Mouse (Mus musculus): Measurements from ENCODE around the gene 2510009E07Rik. TPM values are rescaled to one million over a fixed set of nuclear protein-coding genes. Genes with fewer than 3 reads are reported as not detected.

2510009E07Rik gene
- polyA plus RNA-seq, 1 experiment, result 31.1 TPM

GRCm38 (mm10) chr16:21643621-21644041 is 50.8 kb downstream of the 2510009E07Rik start:
- TF ChIP-seq POLR2A (IDR thresholded peaks at IDR 0.05; ENCODE audit: extremely low read depth, insufficient read depth, low read length) (no peak), CTCF (IDR thresholded peaks at IDR 0.05; ENCODE audit: extremely low read depth, insufficient read depth, low read length) (no peak)
- Histone ChIP-seq H3K27ac (ENCODE audit: insufficient read depth, low read length) (peak overlapping the region; percentile 15; the same call in 1 of the 2 replicates), H3K4me1 (ENCODE audit: control insufficient read depth, insufficient read depth, low read length) (peaks cover 2% of the 10 kb centered on the region; the same call in 1 of the 2 replicates), H3K4me3 (ENCODE audit: insufficient read depth, low read length) (no peak overlapping the region)

- H3K27ac ChIP-seq (ENCODE audit: insufficient read depth, low read length), result no peak overlapping the region
- no peak overlapping the region for H3K4me3 ChIP-seq (ENCODE audit: insufficient read depth, low read length)
- no peak for TF ChIP-seq CTCF (IDR thresholded peaks at IDR 0.05; ENCODE audit: extremely low read depth, insufficient read depth, low read length)
- TF ChIP-seq POLR2A (IDR thresholded peaks at IDR 0.05; ENCODE audit: extremely low read depth, insufficient read depth, low read length), result no peak
- H3K4me1 ChIP-seq (ENCODE audit: control insufficient read depth, insufficient read depth, low read length), result peaks cover 2% of the 10 kb centered on the region; the same call in 1 of the 2 replicates
Observed at GRCm38 (mm10) chr16:21642906-21643305, 51.6 kb downstream of the 2510009E07Rik start.

GRCm38 (mm10) chr16:21641944-21642343 is 52.5 kb downstream of the 2510009E07Rik start:
- Histone ChIP-seq H3K27ac (ENCODE audit: insufficient read depth, low read length) (no peak overlapping the region), H3K4me1 (ENCODE audit: control insufficient read depth, insufficient read depth, low read length) (peaks cover 5% of the 10 kb centered on the region)
- no peak for TF ChIP-seq CTCF (IDR thresholded peaks at IDR 0.05; ENCODE audit: extremely low read depth, insufficient read depth, low read length)
- TF ChIP-seq POLR2A (IDR thresholded peaks at IDR 0.05; ENCODE audit: extremely low read depth, insufficient read depth, low read length), result no peak

DNA sequence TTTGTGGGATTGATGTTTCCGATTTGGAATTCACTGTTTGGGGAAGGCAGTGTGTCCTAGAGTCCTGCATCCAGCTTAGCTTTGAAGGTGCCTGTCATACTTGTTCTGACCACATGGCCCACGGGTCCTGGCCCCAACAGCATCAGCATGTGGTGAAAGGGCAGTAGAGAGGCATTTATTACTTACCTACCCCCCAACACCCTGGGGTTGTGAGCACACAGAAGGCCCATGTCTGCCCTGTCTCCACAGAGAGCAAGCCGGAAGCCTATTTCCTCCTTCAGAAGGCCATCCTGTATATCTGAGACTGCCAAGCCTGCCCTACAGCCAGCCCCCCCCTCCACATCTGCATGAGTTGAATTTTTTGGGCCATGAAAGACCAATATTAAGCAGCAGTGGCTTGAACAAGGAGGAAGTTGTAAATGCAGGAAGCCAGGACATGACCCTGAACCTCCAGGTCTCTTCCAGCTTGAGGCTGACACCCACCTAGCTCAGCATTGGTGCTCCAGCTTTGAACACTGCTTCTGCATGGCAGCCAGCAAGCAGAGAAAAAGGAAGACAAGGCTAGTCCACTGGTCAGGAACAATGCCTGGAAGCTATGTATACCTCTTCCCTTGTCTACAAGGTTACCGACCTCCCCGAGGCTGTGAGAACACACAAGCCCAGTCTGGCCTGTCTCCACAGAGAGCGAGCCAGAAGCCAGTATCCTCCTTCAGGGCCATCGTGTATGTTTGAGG is 53.5 kb downstream of the 2510009E07Rik start:
- Histone ChIP-seq H3K27ac (ENCODE audit: insufficient read depth, low read length) (no peak overlapping the region), H3K4me1 (ENCODE audit: control insufficient read depth, insufficient read depth, low read length) (peaks cover 5% of the 10 kb centered on the region), H3K4me3 (ENCODE audit: insufficient read depth, low read length) (no peak overlapping the region)
- TF ChIP-seq POLR2A (IDR thresholded peaks at IDR 0.05; ENCODE audit: extremely low read depth, insufficient read depth, low read length), result no peak
- TF ChIP-seq CTCF (IDR thresholded peaks at IDR 0.05; ENCODE audit: extremely low read depth, insufficient read depth, low read length), result no peak

More at GRCm38 (mm10) chr16:21641944-21642343, 52.5 kb downstream of the 2510009E07Rik start:
- no peak overlapping the region for H3K4me3 ChIP-seq (ENCODE audit: insufficient read depth, low read length)

DNA sequence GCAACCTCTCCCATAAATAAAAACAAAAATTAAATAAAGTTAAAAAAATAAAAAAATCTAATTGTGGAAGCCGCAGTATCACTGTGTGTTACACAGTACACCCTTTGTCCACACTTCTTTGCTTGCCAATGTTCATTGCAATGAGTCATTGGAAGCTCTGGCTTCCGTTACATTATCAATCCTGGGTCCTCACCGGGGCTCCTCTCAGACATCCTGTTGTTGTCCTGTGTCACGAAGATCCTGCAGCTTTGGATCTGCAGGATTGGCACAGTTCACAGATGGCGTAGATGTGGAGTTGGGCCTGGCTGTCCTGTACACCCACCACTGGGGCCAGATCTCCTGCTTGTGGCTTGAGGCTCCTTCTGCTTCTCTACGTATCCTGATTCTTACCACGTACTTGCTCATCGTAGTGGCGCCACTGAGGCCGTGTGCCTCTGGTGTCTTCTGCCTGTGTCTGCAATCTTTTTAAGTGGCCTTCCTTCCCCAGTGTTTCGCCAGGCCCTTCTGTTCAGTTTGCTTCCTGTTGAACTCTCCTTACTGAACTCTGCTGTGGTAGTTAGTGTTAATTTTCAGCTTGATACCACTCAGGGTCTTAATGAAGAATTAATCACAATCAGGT is 57.2 kb downstream of the 2510009E07Rik start:
- TF ChIP-seq CTCF (IDR thresholded peaks at IDR 0.05; ENCODE audit: extremely low read depth, insufficient read depth, low read length) (no peak), POLR2A (IDR thresholded peaks at IDR 0.05; ENCODE audit: extremely low read depth, insufficient read depth, low read length) (no peak)
- H3K27ac ChIP-seq (ENCODE audit: insufficient read depth, low read length), result no peak overlapping the region
- H3K4me3 ChIP-seq (ENCODE audit: insufficient read depth, low read length), result no peak overlapping the region
- peaks cover 3% of the 10 kb centered on the region; the same call in 1 of the 2 replicates for H3K4me1 ChIP-seq (ENCODE audit: control insufficient read depth, insufficient read depth, low read length)

DNA sequence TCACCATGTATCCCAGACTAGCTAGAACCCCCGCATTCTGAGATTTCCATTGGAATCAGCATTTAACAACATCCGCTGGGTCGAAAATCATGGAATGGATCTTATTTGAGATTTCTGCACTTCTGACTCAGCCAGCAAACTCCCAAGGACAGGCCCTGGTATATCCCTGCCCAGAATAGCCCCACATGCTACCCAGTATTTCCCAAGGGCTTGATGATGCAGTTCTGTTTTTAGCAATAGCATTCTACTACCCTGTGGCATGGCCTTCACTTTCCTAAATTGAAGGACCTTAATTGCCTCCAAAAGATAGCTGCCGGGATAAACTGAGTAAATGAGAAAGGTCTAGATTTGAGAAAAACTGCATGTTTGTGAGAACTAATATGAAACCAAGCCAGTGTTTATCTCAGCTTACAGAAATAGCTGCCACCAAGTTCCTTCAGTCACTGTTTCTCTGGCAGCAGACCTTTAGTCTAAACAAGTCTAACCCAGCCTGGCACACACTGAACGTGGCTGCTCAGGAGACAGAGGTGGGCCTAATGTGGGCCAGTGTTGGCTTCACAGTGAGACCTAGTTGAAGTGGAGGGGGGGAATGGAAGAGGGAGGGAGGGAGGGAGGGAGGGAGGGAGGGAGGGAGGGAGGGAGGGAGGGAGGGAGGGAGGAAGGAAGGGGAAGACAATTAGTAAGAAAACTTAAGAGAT is 58.2 kb downstream of the 2510009E07Rik start:
- no peak overlapping the region for H3K4me3 ChIP-seq (ENCODE audit: insufficient read depth, low read length)
- H3K27ac ChIP-seq (ENCODE audit: insufficient read depth, low read length), result no peak overlapping the region
- no peak for TF ChIP-seq POLR2A (IDR thresholded peaks at IDR 0.05; ENCODE audit: extremely low read depth, insufficient read depth, low read length)
- no peak for TF ChIP-seq CTCF (IDR thresholded peaks at IDR 0.05; ENCODE audit: extremely low read depth, insufficient read depth, low read length)
- H3K4me1 ChIP-seq (ENCODE audit: control insufficient read depth, insufficient read depth, low read length), result peaks cover 3% of the 10 kb centered on the region; the same call in 1 of the 2 replicates

- no peak overlapping the region for H3K4me3 ChIP-seq (ENCODE audit: insufficient read depth, low read length)
- H3K27ac ChIP-seq (ENCODE audit: insufficient read depth, low read length), result no peak overlapping the region
- no peak for TF ChIP-seq POLR2A (IDR thresholded peaks at IDR 0.05; ENCODE audit: extremely low read depth, insufficient read depth, low read length)
- TF ChIP-seq CTCF (IDR thresholded peaks at IDR 0.05; ENCODE audit: extremely low read depth, insufficient read depth, low read length), result no peak
- H3K4me1 ChIP-seq (ENCODE audit: control insufficient read depth, insufficient read depth, low read length), result peaks cover 3% of the 10 kb centered on the region; the same call in 1 of the 2 replicates
Observed at GRCm38 (mm10) chr16:21634460-21634859, 60.0 kb downstream of the 2510009E07Rik start.

GRCm38 (mm10) chr16:21631815-21632222 is 62.6 kb downstream of the 2510009E07Rik start:
- TF ChIP-seq POLR2A (IDR thresholded peaks at IDR 0.05; ENCODE audit: extremely low read depth, insufficient read depth, low read length), result no peak
- TF ChIP-seq CTCF (IDR thresholded peaks at IDR 0.05; ENCODE audit: extremely low read depth, insufficient read depth, low read length), result no peak
- no peak overlapping the region for H3K27ac ChIP-seq (ENCODE audit: insufficient read depth, low read length)
- H3K4me3 ChIP-seq (ENCODE audit: insufficient read depth, low read length), result no peak overlapping the region
- H3K4me1 ChIP-seq (ENCODE audit: control insufficient read depth, insufficient read depth, low read length), result peaks cover 2% of the 10 kb centered on the region; the same call in 1 of the 2 replicates

DNA sequence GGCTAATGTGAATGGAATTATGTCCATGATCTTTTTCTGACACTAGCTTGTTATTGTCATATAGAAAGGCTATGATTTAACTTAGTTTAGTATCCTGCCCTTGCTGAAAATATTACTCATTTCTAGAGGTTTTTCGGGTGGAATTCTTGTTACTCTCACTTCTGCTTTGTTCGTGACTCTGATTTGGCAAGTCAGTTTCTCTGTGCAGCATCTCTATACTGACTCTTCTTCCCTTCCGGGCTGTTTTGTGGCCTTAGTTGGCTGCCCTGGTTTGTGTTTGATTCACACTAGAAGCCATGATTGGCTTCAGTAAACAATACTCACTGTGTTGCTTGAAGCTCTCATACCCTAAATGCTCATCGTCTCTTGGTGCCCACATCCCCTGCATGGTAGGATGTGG is 63.9 kb downstream of the 2510009E07Rik start:
- Histone ChIP-seq H3K4me3 (ENCODE audit: insufficient read depth, low read length) (no peak overlapping the region), H3K4me1 (ENCODE audit: control insufficient read depth, insufficient read depth, low read length) (0 out of 2 replicates have a peak, but pooled peaks cover 2% of the 10 kb centered on the region), H3K27ac (ENCODE audit: insufficient read depth, low read length) (no peak overlapping the region)
- TF ChIP-seq POLR2A (IDR thresholded peaks at IDR 0.05; ENCODE audit: extremely low read depth, insufficient read depth, low read length) (no peak), CTCF (IDR thresholded peaks at IDR 0.05; ENCODE audit: extremely low read depth, insufficient read depth, low read length) (no peak)

All from cortical plate, adult 2 months (tissue).